Mouse (Mus musculus): ENCODE data around the gene Gm21693.
"Not testable (repeated sequence)": the region's sequence is repeated elsewhere in the genome, so short reads cannot be mapped to it uniquely, and the experiment has no call there.

The Gm21693 gene

GRCm38 (mm10) chrY:3345229-3345628, at the start of gene Gm21693:
Gm21693 (minus strand) TSS chrY:3345329.
- DNase-seq (ENCODE audit: low spot score), result not testable (repeated sequence)

GRCm38 (mm10) chrY:3340661-3341060, 4.5 kb downstream of the Gm21693 start:
- DNase-seq (ENCODE audit: low spot score), result not testable (repeated sequence)

GRCm38 (mm10) chrY:3306349-3306748, 38.8 kb downstream of the Gm21693 start, which contains the start of gene Gm21677:
Gm21677 (minus strand) TSS chrY:3306449.
- DNase-seq (ENCODE audit: low spot score), result not testable (repeated sequence)

Measured in ovary, postnatal 14 days (tissue).